Mouse (Mus musculus): ENCODE measurements around the gene Phpt1. TPM values are rescaled to one million over a fixed set of nuclear protein-coding genes. Genes with fewer than 3 reads are reported as not detected.

The Phpt1 gene
- 193 and 206 TPM in 2 replicates for polyA plus RNA-seq (2015; fragmentation: Nextera tagmentation; extraction: Ambion mirVana)

DNA sequence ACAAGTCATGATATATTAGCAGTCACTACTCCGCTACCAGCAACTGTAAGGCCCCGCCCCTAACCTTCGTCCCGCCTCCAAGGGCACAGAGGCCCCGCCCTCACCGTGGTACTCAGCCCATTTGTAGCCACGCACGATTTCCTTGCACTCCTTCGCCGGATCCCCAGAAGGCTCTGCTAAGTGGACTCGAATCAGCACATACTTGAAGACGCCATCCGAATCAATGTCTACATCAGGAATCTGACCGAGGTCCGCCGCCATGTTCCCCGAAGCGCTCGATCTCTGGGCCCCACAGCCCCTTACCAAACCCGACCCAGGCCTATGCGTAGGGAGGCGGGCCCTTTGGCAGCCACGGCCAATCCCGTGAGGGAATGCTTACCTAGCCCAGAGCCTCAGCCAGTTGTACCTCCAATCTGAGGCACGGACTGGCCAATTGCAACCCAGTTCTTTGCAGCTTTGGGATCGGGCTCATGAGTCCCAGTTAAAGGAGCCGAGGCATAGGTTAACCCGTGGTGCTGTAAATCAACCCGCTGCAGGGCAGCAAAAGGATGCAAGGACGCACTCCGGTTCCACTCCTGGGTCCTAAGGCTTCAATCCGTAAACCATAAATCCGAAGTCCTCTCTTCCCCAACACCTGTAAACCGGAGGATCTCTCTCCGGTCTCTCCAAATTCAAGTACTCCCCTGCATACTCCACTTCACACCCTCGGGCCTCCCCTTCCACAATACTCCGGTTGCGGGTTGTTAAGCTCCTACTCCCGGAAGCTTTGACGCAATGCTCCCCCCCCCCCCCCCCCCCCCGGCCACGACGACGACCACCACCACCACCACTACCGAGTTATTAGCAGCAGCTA is at the start of gene Phpt1, which contains the start of gene Mamdc4:
Gene Phpt1, minus strand, starts transcription at position 646 of the 853 bp plus-strand sequence.
Gene Mamdc4, minus strand, starts transcription at position 267 of the 853 bp plus-strand sequence.
- Histone ChIP-seq H3K9me3 (ENCODE audit: low read length) (no peaks in the 10 kb centered on the region), H3K4me3 (ENCODE audit: low read length) (peak within 1 kb of the TSS; percentile 69), H3K36me3 (ENCODE audit: insufficient read depth, low read length) (no peaks in the 10 kb centered on the region; the same call in 1 of the 2 replicates), H3K27me3 (ENCODE audit: insufficient read depth, low read length) (peaks cover 40% of the 10 kb centered on the region), H3K4me1 (ENCODE audit: insufficient read depth, low read length) (peaks cover 51% of the 10 kb centered on the region), H3K4me2 (replicated peaks; ENCODE audit: low read depth, low read length) (peak within 1 kb of the TSS; percentile 95), H3K9ac (replicated peaks; ENCODE audit: low read length) (peak within 1 kb of the TSS; percentile 85), H3K27ac (ENCODE audit: low read length) (peak within 1 kb of the TSS; percentile 95)
- WGBS: under 1% methylated on average over 43 of the region's 45 CpGs
- ATAC-seq (ENCODE audit: low FRiP score, low TSS enrichment): peak; percentile 98

DNA sequence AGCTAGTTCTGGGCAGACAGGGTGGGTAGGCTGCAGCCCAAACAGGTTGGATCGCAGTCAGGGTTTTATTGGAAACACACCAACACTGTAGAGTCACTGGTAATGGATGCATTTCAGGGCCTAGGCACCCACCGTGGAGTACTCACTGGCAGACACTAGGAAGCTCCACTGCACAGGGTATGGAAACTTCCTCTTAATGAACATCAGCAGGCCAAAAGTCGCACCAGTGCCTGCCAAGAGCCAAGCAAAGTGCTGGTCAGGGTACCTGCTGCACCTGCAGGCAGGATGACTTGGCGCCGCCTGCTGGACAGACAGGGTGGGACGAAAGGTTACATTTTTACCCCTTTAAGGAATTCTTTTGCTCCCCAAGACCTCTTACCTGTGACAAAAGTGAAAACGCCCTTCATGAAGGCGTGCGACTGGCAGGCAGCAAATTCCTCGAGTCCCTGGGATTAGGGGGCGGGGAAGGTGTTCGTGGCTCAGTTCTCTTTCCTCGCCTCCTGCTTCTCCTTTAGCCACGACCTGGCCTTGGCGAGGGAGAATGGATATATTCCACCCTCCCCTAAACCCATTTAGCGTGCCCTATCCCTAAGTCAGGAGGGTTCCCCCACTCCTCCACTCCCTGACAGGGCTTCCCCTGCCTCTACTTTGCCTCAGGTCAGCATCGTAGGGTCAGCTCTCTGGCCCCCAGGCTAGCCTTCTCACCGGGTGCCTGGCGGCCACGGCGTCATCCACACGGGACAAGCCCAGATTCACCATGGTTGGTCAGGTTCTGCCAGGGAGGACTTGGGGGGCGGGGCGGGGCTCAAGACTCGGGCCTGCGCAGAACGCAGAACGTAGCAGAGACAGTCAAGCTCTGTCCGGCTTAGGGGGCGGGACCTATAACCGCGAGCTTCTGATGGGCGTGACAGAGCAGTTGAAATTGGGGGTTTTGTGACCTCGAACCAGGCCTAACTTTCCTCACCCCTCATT is 46.5 kb upstream of the Phpt1 start, which contains the start of gene Tmem141:
Gene Tmem141, minus strand, starts transcription at position 777 of the 972 bp plus-strand sequence.
- peak within 1 kb of the TSS; percentile 83 for H3K4me2 ChIP-seq (replicated peaks; ENCODE audit: low read depth, low read length)
- no peaks in the 10 kb centered on the region for H3K36me3 ChIP-seq (ENCODE audit: insufficient read depth, low read length)
- peaks cover 16% of the 10 kb centered on the region for H3K27me3 ChIP-seq (ENCODE audit: insufficient read depth, low read length)
- H3K4me1 ChIP-seq (ENCODE audit: insufficient read depth, low read length): peaks cover 1% of the 10 kb centered on the region; the same call in 1 of the 2 replicates
- peak within 1 kb of the TSS; percentile 63 for H3K4me3 ChIP-seq (ENCODE audit: low read length)
- H3K9me3 ChIP-seq (ENCODE audit: low read length): no peaks in the 10 kb centered on the region
- 7% methylated on average over 34 of the region's 34 CpGs for WGBS
- peak within 1 kb of the TSS; percentile 76 for H3K9ac ChIP-seq (replicated peaks; ENCODE audit: low read length)
- peak within 1 kb of the TSS; percentile 83 for H3K27ac ChIP-seq (ENCODE audit: low read length)
- peak; percentile 93 for ATAC-seq (ENCODE audit: low FRiP score, low TSS enrichment)

DNA sequence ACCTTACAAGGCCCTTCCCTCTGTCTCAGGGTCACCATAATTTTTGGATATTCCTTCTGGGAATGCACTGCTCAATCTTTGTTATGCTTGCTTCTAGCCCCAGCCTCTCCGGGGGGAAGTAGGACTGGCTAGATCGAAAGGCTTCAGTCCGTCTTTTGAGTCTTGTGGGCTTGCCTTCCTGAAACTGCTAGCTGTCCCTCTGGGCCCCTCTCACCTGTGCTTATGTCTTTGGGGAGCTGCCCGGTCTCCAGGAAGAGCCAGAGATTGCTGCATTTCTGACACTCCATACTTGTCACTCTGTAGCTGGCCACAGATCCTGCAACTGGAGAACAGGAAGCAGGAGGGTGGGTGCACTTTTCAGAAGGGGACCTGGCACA is 45.8 kb upstream of the Phpt1 start:
- 74% methylated on average over 4 of the region's 4 CpGs for WGBS
- no peak for ATAC-seq (ENCODE audit: low FRiP score, low TSS enrichment)
- no peak overlapping the region; the same call in 1 of the 2 replicates for H3K4me3 ChIP-seq (ENCODE audit: low read length)
- H3K9me3 ChIP-seq (ENCODE audit: low read length): no peaks in the 10 kb centered on the region
- H3K4me1 ChIP-seq (ENCODE audit: insufficient read depth, low read length): peaks cover 8% of the 10 kb centered on the region
- peak overlapping the region; percentile 83 for H3K4me2 ChIP-seq (replicated peaks; ENCODE audit: low read depth, low read length)
- H3K27ac ChIP-seq (ENCODE audit: low read length): peak overlapping the region; percentile 83; the same call in 1 of the 2 replicates
- H3K36me3 ChIP-seq (ENCODE audit: insufficient read depth, low read length): no peaks in the 10 kb centered on the region
- peak overlapping the region; percentile 76; the same call in 1 of the 2 replicates for H3K9ac ChIP-seq (replicated peaks; ENCODE audit: low read length)
- peaks cover 23% of the 10 kb centered on the region for H3K27me3 ChIP-seq (ENCODE audit: insufficient read depth, low read length)

DNA sequence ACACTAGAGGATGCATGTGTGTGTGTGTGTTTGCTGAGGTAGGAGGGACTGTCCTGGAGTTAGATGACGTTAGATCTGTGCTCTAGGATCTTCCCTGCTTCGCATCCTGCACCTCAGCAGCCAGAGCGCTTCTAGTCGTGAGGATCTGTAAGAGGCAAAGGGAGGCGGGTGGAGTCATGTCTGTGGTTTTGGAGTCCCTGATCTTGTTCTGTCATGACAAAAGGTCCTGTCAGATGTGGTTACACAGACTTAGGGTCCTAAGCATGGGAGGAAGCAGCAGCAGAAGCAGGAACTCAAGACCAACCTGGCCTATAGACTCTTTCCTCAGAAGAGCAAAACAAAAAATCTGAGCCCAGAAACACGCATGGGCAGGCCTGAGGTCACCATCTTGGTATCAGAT is 45.4 kb upstream of the Phpt1 start:
- Histone ChIP-seq H3K4me3 (ENCODE audit: low read length) (no peak overlapping the region), H3K9ac (replicated peaks; ENCODE audit: low read length) (peak overlapping the region; percentile 19), H3K27me3 (ENCODE audit: insufficient read depth, low read length) (peaks cover 28% of the 10 kb centered on the region), H3K36me3 (ENCODE audit: insufficient read depth, low read length) (no peaks in the 10 kb centered on the region), H3K9me3 (ENCODE audit: low read length) (no peaks in the 10 kb centered on the region), H3K4me2 (replicated peaks; ENCODE audit: low read depth, low read length) (no peak overlapping the region), H3K4me1 (ENCODE audit: insufficient read depth, low read length) (peaks cover 12% of the 10 kb centered on the region), H3K27ac (ENCODE audit: low read length) (no peak overlapping the region)
- ATAC-seq (ENCODE audit: low FRiP score, low TSS enrichment): no peak
- 62% methylated on average over 6 of the region's 6 CpGs for WGBS

GRCm38 (mm10) chr2:25617578-25617977 is 42.6 kb upstream of the Phpt1 start, which contains the start of gene Ccdc183:
Ccdc183 (minus strand) TSS chr2:25617678.
- no peaks in the 10 kb centered on the region for H3K36me3 ChIP-seq (ENCODE audit: insufficient read depth, low read length)
- H3K9me3 ChIP-seq (ENCODE audit: low read length): no peaks in the 10 kb centered on the region
- no peak within 1 kb of the TSS for H3K9ac ChIP-seq (replicated peaks; ENCODE audit: low read length)
- ATAC-seq (ENCODE audit: low FRiP score, low TSS enrichment): no peak
- peak within 1 kb of the TSS; percentile 27; the same call in 1 of the 2 replicates for H3K4me3 ChIP-seq (ENCODE audit: low read length)
- peaks cover 12% of the 10 kb centered on the region for H3K4me1 ChIP-seq (ENCODE audit: insufficient read depth, low read length)
- H3K27me3 ChIP-seq (ENCODE audit: insufficient read depth, low read length): peaks cover 36% of the 10 kb centered on the region
- H3K4me2 ChIP-seq (replicated peaks; ENCODE audit: low read depth, low read length): 0 out of 2 replicates have a peak within 1 kb of the TSS, but pooled peaks have one; percentile 50
- no peak within 1 kb of the TSS for H3K27ac ChIP-seq (ENCODE audit: low read length)
- 82% methylated on average over 3 of the region's 3 CpGs for WGBS

DNA sequence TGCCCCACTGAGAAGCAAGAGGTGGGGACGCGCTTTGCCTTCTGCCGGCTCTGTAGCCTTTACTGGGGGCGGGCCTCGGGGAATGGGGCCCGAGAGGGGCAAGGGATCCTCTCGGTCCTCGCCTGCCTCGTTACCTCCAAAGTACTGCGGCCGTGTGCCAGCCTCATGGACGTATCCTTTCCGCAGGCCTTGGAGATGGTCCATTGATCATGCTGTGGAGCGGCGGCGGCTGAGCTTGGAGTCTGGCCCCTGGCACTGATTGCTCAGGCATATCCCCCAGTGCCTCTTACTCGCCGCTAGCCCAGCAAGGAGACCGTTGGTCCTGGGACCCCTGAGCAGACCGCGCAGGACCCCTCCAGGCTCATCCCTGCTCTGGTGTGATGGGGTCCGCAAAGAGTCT is 41.4 kb upstream of the Phpt1 start:
- peak overlapping the region; percentile 46 for H3K9ac ChIP-seq (replicated peaks; ENCODE audit: low read length)
- ATAC-seq (ENCODE audit: low FRiP score, low TSS enrichment): no peak; the same call in 1 of the 2 replicates

DNA sequence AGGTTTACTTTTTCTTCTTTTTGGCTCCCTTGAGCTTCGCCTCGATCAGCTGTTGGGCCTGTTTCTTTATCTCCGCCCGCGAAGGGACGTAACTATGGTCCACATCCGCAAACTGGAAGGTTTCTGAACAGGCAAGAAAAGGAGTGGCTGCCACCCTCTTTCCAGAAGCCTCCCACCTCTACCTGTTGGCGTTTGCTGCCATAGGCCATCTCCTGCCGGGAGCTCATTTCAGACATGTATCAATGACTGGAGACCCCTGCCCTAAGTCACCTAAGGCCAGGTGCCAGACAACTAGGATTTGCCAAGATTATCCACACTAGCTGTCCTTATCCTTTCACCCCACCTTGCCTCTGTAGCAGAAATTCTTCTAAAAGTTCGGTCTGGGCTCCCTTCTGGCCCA is 33.6 kb upstream of the Phpt1 start:
- peak overlapping the region; percentile 100 for H3K4me3 ChIP-seq (ENCODE audit: low read length)
- H3K27me3 ChIP-seq (ENCODE audit: insufficient read depth, low read length): no peaks in the 10 kb centered on the region
- peak overlapping the region; percentile 75 for H3K4me2 ChIP-seq (replicated peaks; ENCODE audit: low read depth, low read length)
- peak; percentile 3; the same call in 1 of the 2 replicates for ATAC-seq (ENCODE audit: low FRiP score, low TSS enrichment)
- peak overlapping the region; percentile 90 for H3K9ac ChIP-seq (replicated peaks; ENCODE audit: low read length)
- H3K4me1 ChIP-seq (ENCODE audit: insufficient read depth, low read length): peaks cover 19% of the 10 kb centered on the region
- H3K27ac ChIP-seq (ENCODE audit: low read length): no peak overlapping the region
- no peaks in the 10 kb centered on the region for H3K9me3 ChIP-seq (ENCODE audit: low read length)
- 63% methylated on average over 10 of the region's 10 CpGs for WGBS
- H3K36me3 ChIP-seq (ENCODE audit: insufficient read depth, low read length): peaks cover 6% of the 10 kb centered on the region; the same call in 1 of the 2 replicates

More for the DNA sequence above, 41.4 kb upstream of the Phpt1 start:
- H3K4me3 ChIP-seq (ENCODE audit: low read length): peak overlapping the region; percentile 27
- peak overlapping the region; percentile 50 for H3K4me2 ChIP-seq (replicated peaks; ENCODE audit: low read depth, low read length)
- WGBS: 8% methylated on average over 22 of the region's 22 CpGs
- no peak overlapping the region for H3K27ac ChIP-seq (ENCODE audit: low read length)
- no peaks in the 10 kb centered on the region for H3K9me3 ChIP-seq (ENCODE audit: low read length)
- peaks cover 36% of the 10 kb centered on the region for H3K27me3 ChIP-seq (ENCODE audit: insufficient read depth, low read length)
- peaks cover 12% of the 10 kb centered on the region for H3K4me1 ChIP-seq (ENCODE audit: insufficient read depth, low read length)
- H3K36me3 ChIP-seq (ENCODE audit: insufficient read depth, low read length): no peaks in the 10 kb centered on the region

DNA sequence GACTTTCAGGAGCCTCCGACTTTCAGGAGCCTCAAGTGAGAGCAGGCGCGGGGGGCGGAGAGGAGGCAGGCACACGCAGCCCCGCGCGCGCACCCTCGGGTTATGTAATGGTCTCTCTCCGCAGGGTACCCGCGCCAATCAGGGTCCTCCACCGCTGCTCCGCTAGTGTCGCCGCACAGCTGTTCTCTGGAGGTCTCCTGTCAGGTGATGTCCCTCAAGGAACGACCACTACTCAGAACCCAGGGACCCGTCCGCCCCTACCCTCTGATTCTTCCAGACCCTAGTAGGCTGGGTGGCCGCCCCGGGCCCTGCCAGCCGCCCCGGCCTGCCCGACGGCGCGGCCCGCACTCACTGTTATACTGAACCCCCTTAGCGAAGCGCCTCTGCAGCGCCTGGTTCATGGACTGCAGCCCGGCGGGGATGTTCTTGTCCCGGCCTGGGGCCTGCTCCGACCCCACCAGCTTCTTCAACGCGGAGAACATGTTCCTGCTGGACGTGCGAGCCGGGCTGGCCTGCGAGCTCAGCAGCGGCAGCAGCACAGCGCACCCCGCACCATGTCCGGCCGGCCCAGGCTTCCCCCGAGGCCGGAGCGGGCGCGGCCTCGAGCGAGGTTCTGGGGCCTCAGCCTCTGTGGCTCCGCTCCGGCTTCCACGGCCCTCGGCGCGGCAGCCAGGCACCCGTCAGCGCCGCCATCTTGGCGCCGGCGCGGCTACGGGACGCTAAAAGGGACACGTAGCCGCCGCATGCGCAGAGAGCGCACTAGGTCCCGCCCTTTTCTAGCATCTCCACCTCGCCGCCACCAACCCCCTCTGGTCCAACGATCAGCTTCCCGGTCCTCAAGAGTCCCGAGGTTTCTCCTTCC is 33.0 kb upstream of the Phpt1 start, which contains the start of gene Rabl6:
Gene Rabl6, minus strand, starts transcription at position 761 of the 862 bp plus-strand sequence.
- WGBS: under 1% methylated on average over 80 of the region's 80 CpGs
- Histone ChIP-seq H3K9ac (replicated peaks; ENCODE audit: low read length) (peak within 1 kb of the TSS; percentile 90), H3K4me3 (ENCODE audit: low read length) (peak within 1 kb of the TSS; percentile 100), H3K27me3 (ENCODE audit: insufficient read depth, low read length) (no peaks in the 10 kb centered on the region), H3K4me1 (ENCODE audit: insufficient read depth, low read length) (peaks cover 19% of the 10 kb centered on the region), H3K9me3 (ENCODE audit: low read length) (no peaks in the 10 kb centered on the region), H3K36me3 (ENCODE audit: insufficient read depth, low read length) (peaks cover 6% of the 10 kb centered on the region; the same call in 1 of the 2 replicates), H3K4me2 (replicated peaks; ENCODE audit: low read depth, low read length) (peak within 1 kb of the TSS; percentile 75), H3K27ac (ENCODE audit: low read length) (peak within 1 kb of the TSS; percentile 95)
- ATAC-seq (ENCODE audit: low FRiP score, low TSS enrichment): peak; percentile 91
